Comparison of ENCODE assay signal across 8 mouse cellular contexts in genomic region chr5:115159165-115159564, GRCm38 (mm10). TPM values are rescaled to one million over a fixed set of nuclear protein-coding genes. Genes with fewer than 3 reads are reported as not detected.
A peak's percentile ranks its signal among the peaks of the same experiment; 100 is the strongest.
DNase-seq lines count a peak whose midpoint lies in the region; ATAC-seq and TF ChIP-seq lines count a peak whose summit lies in the region.

No protein-coding gene starts in this region.

- peak overlapping the region; percentile 82 for H3K9ac ChIP-seq in heart, embryonic 16.5 days (ENCODE audit: low read length)
- H3K9ac ChIP-seq in liver, postnatal 0 days (replicated peaks), result peak overlapping the region; percentile 62

- TF ChIP-seq CTCF in E14TG2a.4 (conservative IDR thresholded peaks at IDR 0.05; ENCODE audit: low read length), result no peak
- no peak for TF ChIP-seq CTCF in liver, postnatal 0 days (IDR thresholded peaks at IDR 0.05; ENCODE audit: low read depth)

- no peak for TF ChIP-seq EP300 in liver, postnatal 0 days (IDR thresholded peaks at IDR 0.05; ENCODE audit: low read depth)

- H3K27me3 ChIP-seq in E14TG2a.4 (ENCODE audit: insufficient read depth, low read length), result no peaks in the 10 kb centered on the region
- no peaks in the 10 kb centered on the region for H3K27me3 ChIP-seq in heart, embryonic 16.5 days (ENCODE audit: control insufficient read depth, insufficient read depth, low read length)
- no peaks in the 10 kb centered on the region for H3K27me3 ChIP-seq in liver, postnatal 0 days (ENCODE audit: insufficient read depth, low read length)

- peak overlapping the region; percentile 99 for H3K4me3 ChIP-seq in E14TG2a.4 (replicated peaks; ENCODE audit: low read length)
- peak overlapping the region; percentile 84 for H3K4me3 ChIP-seq in heart, embryonic 16.5 days (ENCODE audit: low read length)
- H3K4me3 ChIP-seq in liver, postnatal 0 days (ENCODE audit: low read depth, low read length), result peak overlapping the region; percentile 84

- H3K4me2 ChIP-seq in heart, embryonic 16.5 days (ENCODE audit: low read depth, low read length), result peak overlapping the region; percentile 77
- peak overlapping the region; percentile 93 for H3K4me2 ChIP-seq in liver, postnatal 0 days (ENCODE audit: low read depth, low read length)

- WGBS in heart, embryonic 16.5 days, result 36% methylated on average over 12 of the region's 12 CpGs
- 42% methylated on average over 12 of the region's 12 CpGs for WGBS in liver, postnatal 0 days (ENCODE audit: insufficient replicate concordance)

- H3K27ac ChIP-seq in heart, embryonic 16.5 days (ENCODE audit: low read length), result peak overlapping the region; percentile 96
- H3K27ac ChIP-seq in liver, postnatal 0 days (ENCODE audit: low read depth), result peak overlapping the region; percentile 90

- peak; percentile 91 for DNase-seq in heart, adult 11 months
- no peak for DNase-seq in heart, postnatal 4 days
- DNase-seq in liver, postnatal 0 days, result no peak
- no peak for DNase-seq in urinary bladder, adult 2 months (ENCODE audit: low spot score)
- DNase-seq in right cerebral cortex, adult 2 months (ENCODE audit: low spot score in 2 of 2), result no peak

- no peaks in the 10 kb centered on the region for H3K9me3 ChIP-seq in E14TG2a.4 (ENCODE audit: low read length)
- H3K9me3 ChIP-seq in heart, embryonic 16.5 days (replicated peaks; ENCODE audit: control insufficient read depth, low read length), result no peaks in the 10 kb centered on the region
- H3K9me3 ChIP-seq in liver, postnatal 0 days (ENCODE audit: low read length), result no peaks in the 10 kb centered on the region

- H3K4me1 ChIP-seq in E14TG2a.4 (replicated peaks; ENCODE audit: low read depth, low read length), result peaks cover 79% of the 10 kb centered on the region
- peaks cover 35% of the 10 kb centered on the region for H3K4me1 ChIP-seq in heart, embryonic 16.5 days (ENCODE audit: control insufficient read depth, insufficient read depth, low read length)
- H3K4me1 ChIP-seq in liver, postnatal 0 days (ENCODE audit: insufficient read depth), result peaks cover 37% of the 10 kb centered on the region

- no peak for ATAC-seq in heart, embryonic 16.5 days (replicated peaks; ENCODE audit: extremely low read depth, insufficient read depth, low FRiP score)
- ATAC-seq in liver, postnatal 0 days, result no peak
- no peak for ATAC-seq in frontal cortex, adult (ENCODE audit: low TSS enrichment)

- H3K36me3 ChIP-seq in E14TG2a.4 (ENCODE audit: insufficient read depth, low read length), result peaks cover 19% of the 10 kb centered on the region
- no peaks in the 10 kb centered on the region for H3K36me3 ChIP-seq in heart, embryonic 16.5 days (ENCODE audit: control insufficient read depth, insufficient read depth)
- H3K36me3 ChIP-seq in liver, postnatal 0 days (replicated peaks; ENCODE audit: insufficient read depth, low read length), result no peaks in the 10 kb centered on the region

RNA-seq across cellular contexts. Expression of gene Mlec, which starts 1.2 kb away (rescaled TPM):
- total RNA-seq in heart, postnatal 4 days (2021), result 100 to 1,000 TPM; 104 to 111 TPM
- polyA plus RNA-seq in heart, embryonic 16.5 days (2015; fragmentation: Nextera tagmentation; extraction: Ambion mirVana), result 50.7 and 55.8 TPM in 2 replicates
- 8.2 and 10.1 TPM in 2 replicates for polyA plus RNA-seq in liver, postnatal 0 days (2015; fragmentation: Nextera tagmentation; extraction: Ambion mirVana)
- polyA plus RNA-seq in urinary bladder, adult 2 months (2012; rRNA removed), result 82.1 and 95.2 TPM in 2 replicates

RNA-seq across cellular contexts. Expression of gene Unc119b, which starts 24.4 kb away (rescaled TPM):
- total RNA-seq in heart, postnatal 4 days (2021), result 10 to 100 TPM; 21.7 to 25.9 TPM
- 20.7 and 22.6 TPM in 2 replicates for polyA plus RNA-seq in heart, embryonic 16.5 days (2015; fragmentation: Nextera tagmentation; extraction: Ambion mirVana)
- polyA plus RNA-seq in liver, postnatal 0 days (2015; fragmentation: Nextera tagmentation; extraction: Ambion mirVana), result 6.9 and 8.0 TPM in 2 replicates
- polyA plus RNA-seq in urinary bladder, adult 2 months (2012; rRNA removed), result 24.0 and 27.4 TPM in 2 replicates

RNA-seq across cellular contexts. Expression of gene Cabp1, which starts 35.0 kb away (rescaled TPM):
- total RNA-seq in heart, postnatal 4 days (2021), result 1 to 10 TPM; 5.5 to 6.6 TPM
- polyA plus RNA-seq in heart, embryonic 16.5 days (2015; fragmentation: Nextera tagmentation; extraction: Ambion mirVana), result 0.51 and 1.1 TPM in 2 replicates
- polyA plus RNA-seq in liver, postnatal 0 days (2015; fragmentation: Nextera tagmentation; extraction: Ambion mirVana), result not detected in 2 replicates
- polyA plus RNA-seq in urinary bladder, adult 2 months (2012; rRNA removed), result 3.6 and 3.9 TPM in 2 replicates

RNA-seq across cellular contexts. Expression of gene Acads, which starts 40.0 kb away (rescaled TPM):
- total RNA-seq in heart, postnatal 4 days (2021), result 100 to 1,000 TPM; 153 to 165 TPM
- polyA plus RNA-seq in heart, embryonic 16.5 days (2015; fragmentation: Nextera tagmentation; extraction: Ambion mirVana), result 140 and 143 TPM in 2 replicates
- polyA plus RNA-seq in liver, postnatal 0 days (2015; fragmentation: Nextera tagmentation; extraction: Ambion mirVana), result 87.9 and 93.4 TPM in 2 replicates
- 54.0 and 60.2 TPM in 2 replicates for polyA plus RNA-seq in urinary bladder, adult 2 months (2012; rRNA removed)
